Mouse (Mus musculus): ENCODE measurements around the gene Aarsd1.

DNA sequence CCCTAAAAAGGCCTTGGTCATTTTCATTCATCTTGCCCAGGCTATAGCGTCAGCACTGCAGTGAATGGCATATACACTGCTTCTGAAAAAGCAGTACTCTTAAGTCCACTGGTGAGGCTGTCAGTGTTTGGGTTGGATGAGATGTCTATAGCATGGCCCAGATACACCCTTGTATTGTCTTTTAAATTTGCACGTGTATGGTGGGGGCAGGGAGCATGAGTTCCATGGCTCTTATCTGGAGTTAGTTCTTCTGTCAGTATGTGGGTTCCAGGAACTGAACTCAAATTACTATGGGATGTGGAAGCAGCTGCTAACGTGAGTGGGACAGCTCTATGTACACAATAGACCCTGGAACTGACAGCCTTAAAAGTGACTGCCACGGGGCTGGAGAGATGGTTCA lies 18.4 kb upstream of the Aarsd1 start:
- TF ChIP-seq POLR2A (IDR thresholded peaks at IDR 0.05; ENCODE audit: low read depth, low read length), result no peak
- no peak for TF ChIP-seq CTCF (conservative IDR thresholded peaks at IDR 0.05; ENCODE audit: insufficient read depth, insufficient read length, low read depth, low read length)
